Mouse (Mus musculus) MEL (cell line): Measurements from ENCODE around the gene Golga1. TPM values are rescaled to one million over a fixed set of nuclear protein-coding genes. Genes with fewer than 3 reads are reported as not detected.
A peak's percentile ranks its signal among the peaks of the same experiment; 100 is the strongest.

Experiments
- DNase-seq: peaks from one replicate; pipeline ENCODE4 v3.0.0; 2011; ENCODE audit warnings: low read depth, low spot score
- H3K27ac ChIP-seq: 2 replicates; pipeline ENCODE4 v1.5.1; 2012; ENCODE audit warnings: low read depth, mild to moderate bottlenecking, control low read depth, low read length, moderate library complexity; ENCODE audit not compliant: control insufficient read depth
- H3K27me3 ChIP-seq, 2 experiments: fragments of 150-350 bp in 1 of 2; sonication (generic) in 1 of 2; 2 replicates each; pipeline ENCODE4 v1.6.1; 2012; ENCODE audit warnings: low read length in 2 of 2, mild to moderate bottlenecking in 2 of 2, improper control_type of control experiment in 1 of 2, moderate library complexity in 1 of 2; ENCODE audit not compliant: insufficient read depth in 2 of 2, control insufficient read depth in 1 of 2
- H3K36me3 ChIP-seq, 2 experiments: 2 replicates each; pipeline ENCODE4 v1.6.1; 2012 to 2014; ENCODE audit warnings: low read length in 2 of 2, improper control_type of control experiment in 1 of 2, inconsistent platforms in 1 of 2, mild to moderate bottlenecking in 1 of 2; ENCODE audit not compliant: insufficient read depth in 2 of 2, control insufficient read depth in 1 of 2
- H3K4me1 ChIP-seq, 2 experiments: fragments of 150-350 bp in 1 of 2; sonication (generic) in 1 of 2; 2 replicates each; pipeline ENCODE4 v1.6.1; 2012; ENCODE audit warnings: low read length in 2 of 2, improper control_type of control experiment in 1 of 2, mild to moderate bottlenecking in 1 of 2; ENCODE audit not compliant: insufficient read depth in 2 of 2, control insufficient read depth in 1 of 2
- H3K4me3 ChIP-seq, 2 experiments: fragments of 150-350 bp in 1 of 2; sonication (generic) in 1 of 2; 2 replicates each; pipeline ENCODE4 v1.5.1; 2012; ENCODE audit warnings: low read depth in 2 of 2, low read length in 2 of 2, mild to moderate bottlenecking in 2 of 2, moderate library complexity in 2 of 2, control low read depth in 1 of 2, improper control_type of control experiment in 1 of 2; ENCODE audit not compliant: control insufficient read depth in 1 of 2, insufficient read depth in 1 of 2
- H3K79me2 ChIP-seq: 2 replicates; pipeline ENCODE4 v1.6.1; 2012; ENCODE audit warnings: mild to moderate bottlenecking, low read length, moderate library complexity; ENCODE audit not compliant: control insufficient read depth, poor library complexity, insufficient read depth
- H3K9ac ChIP-seq: 2 replicates; pipeline ENCODE4 v1.6.1; 2012; ENCODE audit warnings: low read depth, mild to moderate bottlenecking, control low read depth, low read length, moderate library complexity; ENCODE audit not compliant: control insufficient read depth, poor library complexity, severe bottlenecking
- H3K9me3 ChIP-seq: fragments of 150-350 bp; sonication (generic); replicated peaks from 2 replicates; pipeline ENCODE4 v1.6.1; 2012; ENCODE audit warnings: mild to moderate bottlenecking, low read length, improper control_type of control experiment, moderate library complexity; ENCODE audit not compliant: insufficient read depth
- BHLHE40 ChIP-seq: IDR thresholded peaks from 2 replicates; pipeline ENCODE4 v1.6.1; 2012; ENCODE audit warnings: low read depth, mild to moderate bottlenecking, inconsistent platforms, low read length, improper control_type of control experiment, borderline replicate concordance
- CHD1 ChIP-seq: IDR thresholded peaks from 2 replicates; pipeline ENCODE4 v1.6.1; 2012; ENCODE audit warnings: low read depth, mild to moderate bottlenecking, inconsistent platforms, low read length, improper control_type of control experiment
- CHD2 ChIP-seq: IDR thresholded peaks from 2 replicates; pipeline ENCODE4 v1.6.1; 2011; ENCODE audit warnings: low read length, improper control_type of control experiment
- CTCF ChIP-seq, 3 experiments: IDR thresholded peaks in 2 of 3; conservative IDR thresholded peaks in 1 of 3; 2 replicates each; pipeline ENCODE4 v1.5.1; 2011 to 2012; ENCODE audit warnings: low read length in 3 of 3, low read depth in 2 of 3, mild to moderate bottlenecking in 2 of 3, improper control_type of control experiment in 1 of 3, inconsistent platforms in 1 of 3, mixed read lengths in 1 of 3, moderate library complexity in 1 of 3; ENCODE audit not compliant: control insufficient read depth in 1 of 3, insufficient read depth in 1 of 3, poor library complexity in 1 of 3, severe bottlenecking in 1 of 3
- E2F4 ChIP-seq: IDR thresholded peaks from 2 replicates; pipeline ENCODE4 v1.6.1; 2011; ENCODE audit warnings: low read depth, low read length, improper control_type of control experiment, borderline replicate concordance
- EP300 ChIP-seq, 2 experiments: IDR thresholded peaks; 2 replicates each; pipeline ENCODE4 v1.6.1; 2011; ENCODE audit warnings: improper control_type of control experiment in 2 of 2, low read length in 2 of 2, low read depth in 1 of 2, mild to moderate bottlenecking in 1 of 2
- ETS1 ChIP-seq: IDR thresholded peaks from 2 replicates; pipeline ENCODE4 v1.6.1; 2012; ENCODE audit warnings: low read depth, mild to moderate bottlenecking, inconsistent platforms, low read length, improper control_type of control experiment, moderate library complexity
- GABPA ChIP-seq: IDR thresholded peaks from 2 replicates; pipeline ENCODE4 v1.6.1; 2012; ENCODE audit warnings: low read depth, mild to moderate bottlenecking, inconsistent platforms, low read length, improper control_type of control experiment, moderate library complexity
- GATA1 ChIP-seq: IDR thresholded peaks from 2 replicates; pipeline ENCODE4 v1.6.1; 2011; ENCODE audit warnings: low read depth, low read length, improper control_type of control experiment
- HCFC1 ChIP-seq: IDR thresholded peaks from 2 replicates; pipeline ENCODE4 v1.6.1; 2012; ENCODE audit warnings: low read depth, mild to moderate bottlenecking, inconsistent platforms, low read length, improper control_type of control experiment, moderate library complexity
- JUND ChIP-seq: IDR thresholded peaks from 2 replicates; pipeline ENCODE4 v1.6.1; 2011; ENCODE audit warnings: low read depth, mild to moderate bottlenecking, improper control_type of control experiment, low read length
- KAT2A ChIP-seq: conservative IDR thresholded peaks from 2 replicates; pipeline ENCODE4 v1.6.1; 2012; ENCODE audit warnings: low read depth, low read length, improper control_type of control experiment, inconsistent platforms
- MAFK ChIP-seq: IDR thresholded peaks from 2 replicates; pipeline ENCODE4 v1.6.1; 2011; ENCODE audit warnings: low read depth, mild to moderate bottlenecking, low read length, improper control_type of control experiment, borderline replicate concordance
- MAX ChIP-seq: IDR thresholded peaks from 2 replicates; pipeline ENCODE4 v1.6.1; 2011; ENCODE audit warnings: low read length, improper control_type of control experiment
- MAZ ChIP-seq: IDR thresholded peaks from 2 replicates; pipeline ENCODE4 v1.6.1; 2012; ENCODE audit warnings: low read depth, mild to moderate bottlenecking, inconsistent platforms, low read length, improper control_type of control experiment
- MEF2A ChIP-seq: IDR thresholded peaks from 2 replicates; pipeline ENCODE4 v1.6.1; 2014; ENCODE audit warnings: low read depth, mild to moderate bottlenecking, inconsistent platforms, low read length, improper control_type of control experiment; ENCODE audit not compliant: poor library complexity, insufficient replicate concordance, severe bottlenecking; ENCODE audit errors: extremely low read depth
- MXI1 ChIP-seq: IDR thresholded peaks from 2 replicates; pipeline ENCODE4 v1.6.1; 2011; ENCODE audit warnings: mild to moderate bottlenecking, low read depth, low read length, improper control_type of control experiment
- MYC ChIP-seq: IDR thresholded peaks from 2 replicates; pipeline ENCODE4 v1.6.1; 2011; ENCODE audit warnings: low read depth, mild to moderate bottlenecking, low read length, improper control_type of control experiment, moderate library complexity
- NELFE ChIP-seq: IDR thresholded peaks from 2 replicates; pipeline ENCODE4 v1.6.1; 2011; ENCODE audit warnings: low read depth, low read length, improper control_type of control experiment
- POLR2A ChIP-seq, 2 experiments: IDR thresholded peaks; 2 replicates each; pipeline ENCODE4 v1.6.1; 2011 to 2012; ENCODE audit warnings: low read length in 2 of 2, mild to moderate bottlenecking in 2 of 2, control low read depth in 1 of 2, improper control_type of control experiment in 1 of 2, low read depth in 1 of 2, moderate library complexity in 1 of 2; ENCODE audit not compliant: control insufficient read depth in 1 of 2, insufficient read depth in 1 of 2, poor library complexity in 1 of 2
- POLR2AphosphoS2 ChIP-seq: IDR thresholded peaks from 2 replicates; pipeline ENCODE4 v1.6.1; 2011; ENCODE audit warnings: low read length, improper control_type of control experiment
- POLR2AphosphoS5 ChIP-seq: IDR thresholded peaks from 2 replicates; pipeline ENCODE4 v1.6.1; 2012; ENCODE audit warnings: low read depth, borderline replicate concordance, mild to moderate bottlenecking, inconsistent platforms, low read length, moderate library complexity, mixed read lengths
- RAD21 ChIP-seq: IDR thresholded peaks from 2 replicates; pipeline ENCODE4 v1.6.1; 2011; ENCODE audit warnings: mild to moderate bottlenecking, low read depth, low read length, improper control_type of control experiment
- SIN3A ChIP-seq: IDR thresholded peaks from 2 replicates; pipeline ENCODE4 v1.6.1; 2012; ENCODE audit warnings: low read length, improper control_type of control experiment, inconsistent platforms
- SMC3 ChIP-seq: IDR thresholded peaks from 2 replicates; pipeline ENCODE4 v1.6.1; 2011; ENCODE audit warnings: low read depth, low read length, improper control_type of control experiment
- TAL1 ChIP-seq: IDR thresholded peaks from 2 replicates; pipeline ENCODE4 v1.6.1; 2012; ENCODE audit warnings: mild to moderate bottlenecking, inconsistent platforms, low read length, moderate library complexity, mixed read lengths
- TBP ChIP-seq: IDR thresholded peaks from 2 replicates; pipeline ENCODE4 v1.8.0; 2011; ENCODE audit warnings: low read depth, low read length, improper control_type of control experiment
- TCF12 ChIP-seq: IDR thresholded peaks from 2 replicates; pipeline ENCODE4 v1.6.1; 2014; ENCODE audit warnings: low read depth, mild to moderate bottlenecking, inconsistent platforms, low read length, improper control_type of control experiment, moderate library complexity
- UBTF ChIP-seq: IDR thresholded peaks from 2 replicates; pipeline ENCODE4 v1.6.1; 2012; ENCODE audit warnings: low read depth, mild to moderate bottlenecking, inconsistent platforms, low read length, improper control_type of control experiment, moderate library complexity, borderline replicate concordance; ENCODE audit not compliant: insufficient read depth
- USF1 ChIP-seq: IDR thresholded peaks from 2 replicates; pipeline ENCODE4 v1.6.1; 2014; ENCODE audit warnings: low read depth, mild to moderate bottlenecking, inconsistent platforms, low read length, improper control_type of control experiment, moderate library complexity
- USF2 ChIP-seq, 2 experiments: IDR thresholded peaks; 2 replicates each; pipeline ENCODE4 v1.6.1; 2011 to 2012; ENCODE audit warnings: improper control_type of control experiment in 2 of 2, low read length in 2 of 2, borderline replicate concordance in 1 of 2, inconsistent platforms in 1 of 2, low read depth in 1 of 2, mild to moderate bottlenecking in 1 of 2; ENCODE audit not compliant: insufficient read depth in 1 of 2
- ZC3H11A ChIP-seq: IDR thresholded peaks from 2 replicates; pipeline ENCODE4 v1.6.1; 2012; ENCODE audit warnings: low read depth, mild to moderate bottlenecking, inconsistent platforms, low read length, improper control_type of control experiment
- ZMIZ1 ChIP-seq: IDR thresholded peaks from 2 replicates; pipeline ENCODE4 v1.6.1; 2012; ENCODE audit warnings: low read depth, mild to moderate bottlenecking, inconsistent platforms, low read length, improper control_type of control experiment, moderate library complexity
- ZNF384 ChIP-seq: IDR thresholded peaks from 2 replicates; pipeline ENCODE4 v1.6.1; 2012; ENCODE audit warnings: low read depth, mild to moderate bottlenecking, inconsistent platforms, low read length, improper control_type of control experiment
- polyA plus RNA-seq, 2 experiments: library from polyadenylated mRNA; stranded (reverse) in 1 of 2; unstranded in 1 of 2; fragments of >175 nt in 1 of 2; fragments of >200 nt in 1 of 2; gene quantifications; 2 replicates each; pipeline versions ENCODE4 v1.2.1 to v1.2.4; 2012; ENCODE audit warnings: low replicate concordance in 2 of 2, low read depth in 1 of 2; ENCODE audit not compliant: insufficient read length in 2 of 2, insufficient read depth in 1 of 2, missing spikeins in 1 of 2
- total RNA-seq: library from RNA; depleted of rRNA; stranded (reverse); fragments of 300-350 nt; gene quantifications from 2 replicates; pipeline ENCODE4 v1.2.3, GENCODE M21; 2012

The Golga1 gene
- total and polyA plus RNA-seq, 3 experiments = 7.3 to 12.9 TPM; not detected in 1

DNA sequence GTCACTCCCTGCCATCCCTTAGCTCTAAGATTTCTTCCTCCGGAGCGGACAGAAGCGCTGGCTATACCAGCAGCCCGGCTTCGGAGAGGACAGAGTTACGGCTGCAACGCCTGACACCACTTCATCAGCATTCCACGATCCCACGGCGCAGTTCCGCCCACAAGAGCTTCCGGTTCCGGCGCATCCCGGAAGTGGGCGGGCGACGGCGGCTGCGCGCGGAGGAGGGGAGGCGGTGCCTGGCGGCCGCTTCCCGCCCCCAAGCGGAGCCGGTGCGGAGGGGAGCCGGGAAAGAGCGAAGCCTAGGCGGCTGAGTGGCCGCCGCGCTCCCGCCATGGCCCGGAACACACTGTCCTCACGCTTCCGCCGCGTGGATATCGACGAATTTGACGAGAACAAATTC lies 57.5 kb downstream of the Golga1 start (continued):
- TF ChIP-seq NELFE = peak; percentile 98
- TF ChIP-seq ZNF384 = no peak

DNA sequence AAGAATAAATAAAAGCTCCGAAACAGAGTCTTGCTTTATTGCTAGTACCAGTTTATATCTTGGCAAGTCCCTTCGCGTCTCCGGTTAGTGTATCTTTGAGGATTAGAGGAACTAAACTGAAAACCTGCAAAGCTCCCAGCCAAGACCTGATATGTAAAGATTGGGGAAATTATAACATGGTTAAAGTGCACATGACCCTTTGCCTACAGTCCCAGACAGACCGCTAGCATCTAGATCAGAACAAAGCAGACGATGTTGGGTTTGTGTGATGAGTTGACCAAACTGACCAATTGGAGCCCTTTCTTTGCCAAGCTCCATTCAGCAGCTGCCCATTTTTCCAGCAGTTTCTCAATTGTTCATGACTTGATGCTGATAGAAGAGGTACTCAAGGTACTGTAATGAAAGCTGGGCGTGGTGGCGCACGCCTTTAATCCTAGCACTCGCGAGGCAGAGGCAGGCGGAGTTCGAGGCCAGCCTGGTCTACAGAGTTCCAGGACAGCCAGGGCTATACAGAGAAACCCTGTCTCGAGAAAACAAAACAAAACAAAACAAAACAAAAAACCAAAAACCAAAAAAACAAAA lies 59.1 kb downstream of the Golga1 start:
- peaks cover 0 to 34% of the 10 kb centered on the region in 2 experiments; a peak in 3 of 4 replicates for H3K36me3 ChIP-seq
- peak; percentile 81 for DNase-seq
- no peaks in the 10 kb centered on the region for H3K9me3 ChIP-seq
- H3K27me3 ChIP-seq = no peaks in the 10 kb centered on the region
- peak overlapping the region; percentile 43 to 88 for H3K4me3 ChIP-seq
- H3K4me1 ChIP-seq = peaks cover 14 to 27% of the 10 kb centered on the region in 2 experiments
- peak overlapping the region; percentile 82 for H3K9ac ChIP-seq
- peaks cover 64% of the 10 kb centered on the region for H3K79me2 ChIP-seq
- H3K27ac ChIP-seq = peak overlapping the region; percentile 65
- TF ChIP-seq MAFK (no peak), ZMIZ1 (no peak), USF1 (peak; percentile 49; the same call in 1 of the 2 replicates), MAZ (no peak), SIN3A (peak; percentile 54; the same call in 1 of the 2 replicates), USF2 (IDR thresholded peaks at IDR 0.05; ENCODE audit: borderline replicate concordance in 1 of 2, insufficient read depth in 1 of 2, low read depth in 1 of 2, low read length in 2 of 2) (no peak), NELFE (peak; percentile 38; the same call in 1 of the 2 replicates), UBTF (no peak), CTCF (IDR thresholded peaks at IDR 0.05 in 2 of 3, conservative IDR thresholded peaks at IDR 0.05 in 1 of 3; ENCODE audit: control insufficient read depth in 1 of 3, insufficient read depth in 1 of 3, low read depth in 2 of 3, low read length in 3 of 3, poor library complexity in 1 of 3, severe bottlenecking in 1 of 3) (no peak), MYC (0 out of 2 replicates have a peak, but pooled peaks have one; percentile 56), BHLHE40 (no peak), ZC3H11A (no peak), POLR2A (IDR thresholded peaks at IDR 0.05; ENCODE audit: control insufficient read depth in 1 of 2, insufficient read depth in 1 of 2, low read depth in 1 of 2, low read length in 2 of 2, poor library complexity in 1 of 2) (no peak), KAT2A (0 out of 2 replicates have a peak, but pooled peaks have one; percentile 9), GABPA (no peak), HCFC1 (no peak; the same call in 1 of the 2 replicates), CHD1 (peak; percentile 69; the same call in 1 of the 2 replicates), CHD2 (no peak), TAL1 (no peak), MXI1 (peak; percentile 43; the same call in 1 of the 2 replicates), POLR2AphosphoS5 (no peak), TCF12 (0 out of 2 replicates have a peak, but pooled peaks have one; percentile 11), JUND (no peak), SMC3 (no peak), MEF2A (no peak), MAX (peak; percentile 46), TBP (peak; percentile 89), ZNF384 (no peak), RAD21 (no peak), ETS1 (no peak; the same call in 1 of the 2 replicates), GATA1 (no peak), E2F4 (no peak), EP300 (IDR thresholded peaks at IDR 0.05; ENCODE audit: low read depth in 1 of 2, low read length in 2 of 2) (no peak; a peak in 2 of 4 replicates), POLR2AphosphoS2 (no peak)
